Mouse (Mus musculus): Measurements from ENCODE around the gene Rfx8.

DNA sequence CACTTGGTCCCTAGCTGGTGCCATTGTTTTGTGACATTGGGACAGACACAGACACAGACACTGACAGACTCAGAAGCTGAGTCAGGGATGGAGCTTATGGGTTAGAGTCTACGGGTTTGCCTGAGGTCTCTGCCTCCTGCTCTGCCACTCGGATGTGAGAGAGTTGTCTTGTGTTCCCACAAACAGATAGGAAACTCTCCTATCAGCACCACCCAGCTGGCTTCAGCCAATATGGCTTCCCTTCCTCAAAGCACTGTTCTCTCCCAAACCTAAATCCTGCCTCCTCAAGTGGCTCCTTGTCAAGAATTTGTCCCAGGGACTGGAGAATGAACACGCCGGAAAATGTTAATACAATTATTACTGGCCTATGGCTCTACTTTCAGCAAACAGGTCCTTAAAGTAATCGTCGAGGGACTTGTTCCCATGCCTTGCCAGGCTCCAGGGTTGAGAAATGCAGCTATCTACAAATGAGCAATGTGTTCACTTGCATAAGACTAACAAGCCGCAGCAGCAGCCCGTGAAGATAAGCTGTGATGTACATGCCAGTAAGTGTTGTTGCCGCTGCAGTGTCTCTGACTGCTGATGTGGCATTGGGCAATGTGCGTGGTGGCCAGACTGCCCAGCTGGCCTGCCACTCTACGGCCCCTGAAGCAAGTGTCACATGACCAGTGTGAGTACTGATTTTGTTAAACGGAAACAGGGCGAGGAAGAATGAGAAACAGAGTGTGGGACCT is 33.6 kb upstream of the Rfx8 start:
- TF ChIP-seq GATA1 (IDR thresholded peaks at IDR 0.05; ENCODE audit: low read length) (no peak), TAL1 (IDR thresholded peaks at IDR 0.05; ENCODE audit: low read length) (peak; percentile 18; the same call in 1 of the 3 replicates)
